Mouse (Mus musculus) forebrain, embryonic 10.5 days (tissue): ENCODE measurements around the gene Camkmt. TPM values are rescaled to one million over a fixed set of nuclear protein-coding genes. Genes with fewer than 3 reads are reported as not detected.
A peak's percentile ranks its signal among the peaks of the same experiment; 100 is the strongest.

Experiments
- DNase-seq: peaks from one replicate; pipeline ENCODE4 v3.0.0-alpha.2; 2017; ENCODE audit warnings: low spot score; ENCODE audit errors: extremely low spot score
- H3K27ac ChIP-seq: fragments of 300-500 bp; sonication (generic); 2 replicates; pipeline ENCODE4 v1.5.1; 2016; ENCODE audit warnings: mild to moderate bottlenecking
- H3K27me3 ChIP-seq: fragments of 300-500 bp; sonication (generic); 2 replicates; pipeline ENCODE4 v1.6.1; 2016; ENCODE audit warnings: mild to moderate bottlenecking; ENCODE audit not compliant: poor library complexity, severe bottlenecking
- H3K36me3 ChIP-seq: fragments of 300-500 bp; sonication (generic); replicated peaks from 2 replicates; pipeline ENCODE4 v1.6.1; 2016; ENCODE audit warnings: mild to moderate bottlenecking, moderate library complexity
- H3K4me1 ChIP-seq: fragments of 300-500 bp; sonication (generic); 2 replicates; pipeline ENCODE4 v1.6.1; 2016
- H3K4me3 ChIP-seq: fragments of 300-500 bp; sonication (generic); 2 replicates; pipeline ENCODE4 v1.5.1; 2016; ENCODE audit warnings: mild to moderate bottlenecking, moderate library complexity
- H3K9me3 ChIP-seq: fragments of 300-500 bp; sonication (generic); 2 replicates; pipeline ENCODE4 v1.6.1; 2016; ENCODE audit warnings: mild to moderate bottlenecking, moderate library complexity
- WGBS: fragments of 180-500 bp; shearing (Covaris S2); methylation state at CpG from one replicate; pipeline ENCODE4 v1.1.7; 2016; 5-methylcytosine and 5-hydroxymethylcytosine counted together
- polyA plus RNA-seq: library from polyadenylated mRNA; unstranded; fragments of >200 nt; fragmentation: Nextera tagmentation; extraction: Ambion mirVana; gene quantifications from 2 replicates; pipeline ENCODE4 v1.2.1, GENCODE M21; 2016

Gene Camkmt
- polyA plus RNA-seq, 1 experiment from 2014 or later = 14.0 TPM

- no peaks in the 10 kb centered on the region for H3K27me3 ChIP-seq
- no peak overlapping the region for H3K27ac ChIP-seq
- peaks cover 38% of the 10 kb centered on the region for H3K4me1 ChIP-seq
- no peaks in the 10 kb centered on the region for H3K9me3 ChIP-seq
- WGBS = 95% methylated on average over 8 of the region's 8 CpGs
- H3K4me3 ChIP-seq = no peak overlapping the region
- no peak for DNase-seq
- H3K36me3 ChIP-seq = peaks cover 71% of the 10 kb centered on the region
Observed at GRCm38 (mm10) chr17:85071088-85071775, 19.1 kb upstream of the Camkmt start.

GRCm38 (mm10) chr17:85072383-85072782 is 18.0 kb upstream of the Camkmt start:
- peak overlapping the region; percentile 62 for H3K27ac ChIP-seq
- H3K27me3 ChIP-seq = no peaks in the 10 kb centered on the region
- no peaks in the 10 kb centered on the region for H3K9me3 ChIP-seq
- peak; percentile 26 for DNase-seq
- peaks cover 71% of the 10 kb centered on the region for H3K36me3 ChIP-seq
- WGBS = 43% methylated on average over 11 of the region's 11 CpGs
- H3K4me3 ChIP-seq = peak overlapping the region; percentile 18; the same call in 1 of the 2 replicates
- H3K4me1 ChIP-seq = peaks cover 38% of the 10 kb centered on the region

- Histone ChIP-seq H3K9me3 (no peaks in the 10 kb centered on the region), H3K27me3 (no peaks in the 10 kb centered on the region), H3K4me1 (peaks cover 38% of the 10 kb centered on the region), H3K36me3 (peaks cover 75% of the 10 kb centered on the region), H3K4me3 (peak overlapping the region; percentile 18; the same call in 1 of the 2 replicates), H3K27ac (peak overlapping the region; percentile 62)
- no peak for DNase-seq
- WGBS = 65% methylated on average over 7 of the region's 7 CpGs
Observed at GRCm38 (mm10) chr17:85073214-85073613, 17.1 kb upstream of the Camkmt start.

- Histone ChIP-seq H3K4me1 (peaks cover 35% of the 10 kb centered on the region), H3K27me3 (no peaks in the 10 kb centered on the region), H3K9me3 (no peaks in the 10 kb centered on the region), H3K36me3 (peaks cover 75% of the 10 kb centered on the region), H3K27ac (no peak overlapping the region), H3K4me3 (no peak overlapping the region)
- 94% methylated on average over 4 of the region's 4 CpGs for WGBS
- no peak for DNase-seq
Observed at GRCm38 (mm10) chr17:85074083-85074482, 16.3 kb upstream of the Camkmt start.

- 93% methylated on average over 3 of the region's 3 CpGs for WGBS
- no peaks in the 10 kb centered on the region for H3K9me3 ChIP-seq
- peaks cover 62% of the 10 kb centered on the region for H3K36me3 ChIP-seq
- no peak for DNase-seq
- H3K27ac ChIP-seq = no peak overlapping the region
- no peak overlapping the region for H3K4me3 ChIP-seq
- H3K4me1 ChIP-seq = peaks cover 5% of the 10 kb centered on the region; the same call in 1 of the 2 replicates
- no peaks in the 10 kb centered on the region for H3K27me3 ChIP-seq
Observed at GRCm38 (mm10) chr17:85079276-85079675, 11.1 kb upstream of the Camkmt start.

GRCm38 (mm10) chr17:85080781-85081180 is 9.6 kb upstream of the Camkmt start:
- no peaks in the 10 kb centered on the region for H3K27me3 ChIP-seq
- 94% methylated on average over 11 of the region's 11 CpGs for WGBS
- DNase-seq = no peak
- H3K27ac ChIP-seq = no peak overlapping the region
- H3K4me3 ChIP-seq = no peak overlapping the region
- peaks cover 52% of the 10 kb centered on the region for H3K36me3 ChIP-seq
- H3K4me1 ChIP-seq = peaks cover 5% of the 10 kb centered on the region; the same call in 1 of the 2 replicates
- H3K9me3 ChIP-seq = no peaks in the 10 kb centered on the region

GRCm38 (mm10) chr17:85085335-85085734 is 5.0 kb upstream of the Camkmt start:
- no peak overlapping the region for H3K4me3 ChIP-seq
- no peak overlapping the region for H3K27ac ChIP-seq
- WGBS = 90% methylated on average over 2 of the region's 2 CpGs
- DNase-seq = no peak
- H3K27me3 ChIP-seq = no peaks in the 10 kb centered on the region
- peaks cover 19% of the 10 kb centered on the region for H3K4me1 ChIP-seq
- H3K9me3 ChIP-seq = no peaks in the 10 kb centered on the region
- H3K36me3 ChIP-seq = peaks cover 9% of the 10 kb centered on the region

GRCm38 (mm10) chr17:85086501-85086900 is 3.9 kb upstream of the Camkmt start:
- H3K9me3 ChIP-seq = no peaks in the 10 kb centered on the region
- H3K27me3 ChIP-seq = no peaks in the 10 kb centered on the region
- peaks cover 25% of the 10 kb centered on the region for H3K4me1 ChIP-seq
- WGBS = 95% methylated on average over 1 of the region's 1 CpGs
- DNase-seq = no peak
- H3K36me3 ChIP-seq = no peaks in the 10 kb centered on the region
- H3K4me3 ChIP-seq = no peak overlapping the region
- H3K27ac ChIP-seq = no peak overlapping the region

- H3K27ac ChIP-seq = no peak overlapping the region
- no peaks in the 10 kb centered on the region for H3K27me3 ChIP-seq
- WGBS = 92% methylated on average over 5 of the region's 5 CpGs
- DNase-seq = no peak
- H3K4me1 ChIP-seq = peaks cover 33% of the 10 kb centered on the region
- H3K9me3 ChIP-seq = no peaks in the 10 kb centered on the region
- H3K36me3 ChIP-seq = no peaks in the 10 kb centered on the region
- H3K4me3 ChIP-seq = no peak overlapping the region
Observed at GRCm38 (mm10) chr17:85087591-85087990, 2.8 kb upstream of the Camkmt start.

- Histone ChIP-seq H3K9me3 (no peaks in the 10 kb centered on the region), H3K4me3 (no peak overlapping the region), H3K36me3 (no peaks in the 10 kb centered on the region), H3K27ac (no peak overlapping the region), H3K27me3 (no peaks in the 10 kb centered on the region), H3K4me1 (peaks cover 33% of the 10 kb centered on the region)
- WGBS = 91% methylated on average over 11 of the region's 11 CpGs
- DNase-seq = no peak
Observed at GRCm38 (mm10) chr17:85088401-85088800, 2.0 kb upstream of the Camkmt start.

GRCm38 (mm10) chr17:85089011-85089410 is 1.3 kb upstream of the Camkmt start:
- Histone ChIP-seq H3K27ac (peak overlapping the region; percentile 90; the same call in 1 of the 2 replicates), H3K4me1 (peaks cover 29% of the 10 kb centered on the region), H3K4me3 (peak overlapping the region; percentile 91), H3K9me3 (no peaks in the 10 kb centered on the region), H3K36me3 (no peaks in the 10 kb centered on the region), H3K27me3 (no peaks in the 10 kb centered on the region)
- no peak for DNase-seq
- 51% methylated on average over 6 of the region's 6 CpGs for WGBS

GRCm38 (mm10) chr17:85089621-85090020 is 731 bp upstream of the Camkmt start:
- 1% methylated on average over 16 of the region's 16 CpGs for WGBS
- DNase-seq = no peak
- H3K4me3 ChIP-seq = peak overlapping the region; percentile 91

GRCm38 (mm10) chr17:85091762-85092161 is 1.4 kb downstream of the Camkmt start:
- 94% methylated on average over 6 of the region's 6 CpGs for WGBS
- Histone ChIP-seq H3K4me3 (peak overlapping the region; percentile 91), H3K9me3 (no peaks in the 10 kb centered on the region), H3K36me3 (peaks cover 3% of the 10 kb centered on the region; the same call in 1 of the 2 replicates), H3K27me3 (no peaks in the 10 kb centered on the region), H3K27ac (no peak overlapping the region), H3K4me1 (peaks cover 28% of the 10 kb centered on the region)
- DNase-seq = no peak

More at GRCm38 (mm10) chr17:85089621-85090020, 731 bp upstream of the Camkmt start:
- peak overlapping the region; percentile 90 for H3K27ac ChIP-seq
- H3K36me3 ChIP-seq = no peaks in the 10 kb centered on the region
- H3K4me1 ChIP-seq = peaks cover 28% of the 10 kb centered on the region
- no peaks in the 10 kb centered on the region for H3K9me3 ChIP-seq
- no peaks in the 10 kb centered on the region for H3K27me3 ChIP-seq
